Mouse (Mus musculus): ENCODE results near the gene Gtf2ird2. TPM values are rescaled to one million over a fixed set of nuclear protein-coding genes. Genes with fewer than 3 reads are reported as not detected.

The Gtf2ird2 gene
- total RNA-seq (2014; rRNA removed) (17.3 and 27.0 TPM in 2 replicates), polyA plus RNA-seq (2015; fragmentation: Nextera tagmentation; extraction: Ambion mirVana) (14.7 and 15.5 TPM in 2 replicates)

- peak; percentile 43 for TF ChIP-seq CTCF (IDR thresholded peaks at IDR 0.05)
- peak within 1 kb of the TSS; percentile 75 for H3K4me3 ChIP-seq (ENCODE audit: low read depth, low read length)
- 0% methylated on average over 87 of the region's 92 CpGs for WGBS
- H3K9me3 ChIP-seq (ENCODE audit: low read length), result no peaks in the 10 kb centered on the region
- H3K36me3 ChIP-seq (ENCODE audit: insufficient read depth, low read length), result no peaks in the 10 kb centered on the region
- peak within 1 kb of the TSS; percentile 95 for H3K27ac ChIP-seq (ENCODE audit: low read depth, low read length)
- 0 out of 2 replicates have a peak, but pooled peaks cover 4% of the 10 kb centered on the region for H3K4me1 ChIP-seq (ENCODE audit: insufficient read depth, low read length)
- H3K27me3 ChIP-seq (ENCODE audit: insufficient read depth, low read length), result no peaks in the 10 kb centered on the region
- H3K9ac ChIP-seq (replicated peaks; ENCODE audit: low read length, poor library complexity, severe bottlenecking), result peak within 1 kb of the TSS; percentile 83
- H3K4me2 ChIP-seq (ENCODE audit: low read depth, low read length, poor library complexity, severe bottlenecking), result peak within 1 kb of the TSS; percentile 57
- ATAC-seq (ENCODE audit: low FRiP score), result peak; percentile 94
- DNase-seq (ENCODE audit: low spot score), result peak; percentile 99
Measured at GRCm38 (mm10) chr5:134183880-134184808, at the start of gene Gtf2ird2. TSS of gene Gtf2ird2 (plus strand) at chr5:134184019.

GRCm38 (mm10) chr5:134136022-134136421 is 47.8 kb upstream of the Gtf2ird2 start:
- Histone ChIP-seq H3K9ac (replicated peaks; ENCODE audit: low read length, poor library complexity, severe bottlenecking) (no peak overlapping the region), H3K4me3 (ENCODE audit: low read depth, low read length) (no peak overlapping the region), H3K4me2 (ENCODE audit: low read depth, low read length, poor library complexity, severe bottlenecking) (no peak overlapping the region), H3K27ac (ENCODE audit: low read depth, low read length) (no peak overlapping the region), H3K4me1 (ENCODE audit: insufficient read depth, low read length) (no peaks in the 10 kb centered on the region), H3K9me3 (ENCODE audit: low read length) (no peaks in the 10 kb centered on the region), H3K36me3 (ENCODE audit: insufficient read depth, low read length) (peaks cover 61% of the 10 kb centered on the region), H3K27me3 (ENCODE audit: insufficient read depth, low read length) (no peaks in the 10 kb centered on the region)
- no peak for ATAC-seq (ENCODE audit: low FRiP score)
- TF ChIP-seq CTCF (IDR thresholded peaks at IDR 0.05), result no peak
- WGBS, result 95% methylated on average over 12 of the region's 12 CpGs
- DNase-seq (ENCODE audit: low spot score), result no peak

- no peak overlapping the region for H3K4me3 ChIP-seq (ENCODE audit: low read depth, low read length)
- 80% methylated on average over 5 of the region's 5 CpGs for WGBS
- H3K4me2 ChIP-seq (ENCODE audit: low read depth, low read length, poor library complexity, severe bottlenecking), result no peak overlapping the region
- no peak for TF ChIP-seq CTCF (IDR thresholded peaks at IDR 0.05)
- H3K4me1 ChIP-seq (ENCODE audit: insufficient read depth, low read length), result no peaks in the 10 kb centered on the region
- ATAC-seq (ENCODE audit: low FRiP score) (no peak), DNase-seq (ENCODE audit: low spot score) (no peak)
- no peaks in the 10 kb centered on the region for H3K27me3 ChIP-seq (ENCODE audit: insufficient read depth, low read length)
- H3K9me3 ChIP-seq (ENCODE audit: low read length), result no peaks in the 10 kb centered on the region
- peaks cover 70% of the 10 kb centered on the region for H3K36me3 ChIP-seq (ENCODE audit: insufficient read depth, low read length)
- no peak overlapping the region for H3K9ac ChIP-seq (replicated peaks; ENCODE audit: low read length, poor library complexity, severe bottlenecking)
- no peak overlapping the region for H3K27ac ChIP-seq (ENCODE audit: low read depth, low read length)
Measured at GRCm38 (mm10) chr5:134137933-134138332, 45.9 kb upstream of the Gtf2ird2 start.

DNA sequence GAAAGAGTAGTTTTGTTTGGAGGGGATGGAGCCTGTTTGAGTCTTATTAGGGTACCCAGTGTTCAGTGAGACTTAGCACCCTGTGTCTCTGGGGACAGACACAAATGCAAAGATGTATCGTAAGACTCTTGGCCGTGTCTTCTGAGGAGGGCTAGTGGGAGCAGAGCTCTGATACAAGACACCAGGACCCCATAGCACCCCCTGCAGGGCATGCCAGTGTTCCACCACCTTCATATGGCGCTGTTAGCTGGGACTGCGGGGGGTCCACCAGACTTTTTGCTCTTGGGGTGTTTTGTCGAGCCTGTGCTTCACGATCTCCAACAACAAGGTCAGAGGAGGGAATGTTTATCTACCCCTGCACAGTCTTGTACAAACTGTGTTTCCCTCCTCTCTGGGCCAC is 44.4 kb upstream of the Gtf2ird2 start:
- H3K36me3 ChIP-seq (ENCODE audit: insufficient read depth, low read length), result peaks cover 65% of the 10 kb centered on the region
- H3K4me2 ChIP-seq (ENCODE audit: low read depth, low read length, poor library complexity, severe bottlenecking), result no peak overlapping the region
- no peaks in the 10 kb centered on the region for H3K27me3 ChIP-seq (ENCODE audit: insufficient read depth, low read length)
- no peak overlapping the region for H3K9ac ChIP-seq (replicated peaks; ENCODE audit: low read length, poor library complexity, severe bottlenecking)
- H3K27ac ChIP-seq (ENCODE audit: low read depth, low read length), result no peak overlapping the region
- no peaks in the 10 kb centered on the region for H3K4me1 ChIP-seq (ENCODE audit: insufficient read depth, low read length)
- ATAC-seq (ENCODE audit: low FRiP score) (no peak), DNase-seq (ENCODE audit: low spot score) (no peak)
- H3K9me3 ChIP-seq (ENCODE audit: low read length), result no peaks in the 10 kb centered on the region
- no peak overlapping the region for H3K4me3 ChIP-seq (ENCODE audit: low read depth, low read length)
- 85% methylated on average over 6 of the region's 6 CpGs for WGBS
- TF ChIP-seq CTCF (IDR thresholded peaks at IDR 0.05), result peak; percentile 17; the same call in 1 of the 2 replicates

- Histone ChIP-seq H3K4me2 (ENCODE audit: low read depth, low read length, poor library complexity, severe bottlenecking) (no peak overlapping the region), H3K9ac (replicated peaks; ENCODE audit: low read length, poor library complexity, severe bottlenecking) (no peak overlapping the region), H3K27ac (ENCODE audit: low read depth, low read length) (no peak overlapping the region), H3K36me3 (ENCODE audit: insufficient read depth, low read length) (peaks cover 50% of the 10 kb centered on the region), H3K9me3 (ENCODE audit: low read length) (no peaks in the 10 kb centered on the region), H3K4me1 (ENCODE audit: insufficient read depth, low read length) (no peaks in the 10 kb centered on the region), H3K4me3 (ENCODE audit: low read depth, low read length) (no peak overlapping the region), H3K27me3 (ENCODE audit: insufficient read depth, low read length) (no peaks in the 10 kb centered on the region)
- no peak for TF ChIP-seq CTCF (IDR thresholded peaks at IDR 0.05)
- ATAC-seq (ENCODE audit: low FRiP score) (no peak), DNase-seq (ENCODE audit: low spot score) (no peak)
- 77% methylated on average over 7 of the region's 7 CpGs for WGBS
Measured at GRCm38 (mm10) chr5:134141236-134141635, 42.6 kb upstream of the Gtf2ird2 start.

DNA sequence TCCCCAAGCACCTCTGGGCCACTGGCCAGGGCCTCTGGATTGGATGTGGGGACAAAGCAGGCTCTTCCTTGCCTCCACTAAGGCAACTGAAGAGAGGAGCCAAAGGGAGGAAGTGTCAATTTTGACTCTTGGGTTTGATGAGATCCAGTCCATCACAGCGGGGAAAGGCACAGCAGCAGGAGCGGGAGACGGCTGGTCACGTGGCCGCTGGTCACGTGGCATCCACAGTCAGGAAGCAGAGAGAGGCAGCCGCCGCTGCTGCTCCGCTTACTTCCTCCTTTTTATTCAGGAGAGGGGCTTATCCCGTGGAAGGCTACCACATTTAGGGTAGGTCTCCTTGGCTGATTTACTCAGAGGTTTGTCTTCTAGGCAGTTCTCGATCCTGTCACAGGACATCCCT is 41.4 kb upstream of the Gtf2ird2 start:
- no peaks in the 10 kb centered on the region for H3K9me3 ChIP-seq (ENCODE audit: low read length)
- H3K4me3 ChIP-seq (ENCODE audit: low read depth, low read length), result no peak overlapping the region
- no peaks in the 10 kb centered on the region for H3K4me1 ChIP-seq (ENCODE audit: insufficient read depth, low read length)
- no peak overlapping the region for H3K27ac ChIP-seq (ENCODE audit: low read depth, low read length)
- TF ChIP-seq CTCF (IDR thresholded peaks at IDR 0.05), result no peak
- H3K27me3 ChIP-seq (ENCODE audit: insufficient read depth, low read length), result no peaks in the 10 kb centered on the region
- no peak overlapping the region for H3K4me2 ChIP-seq (ENCODE audit: low read depth, low read length, poor library complexity, severe bottlenecking)
- ATAC-seq (ENCODE audit: low FRiP score), result no peak
- H3K9ac ChIP-seq (replicated peaks; ENCODE audit: low read length, poor library complexity, severe bottlenecking), result no peak overlapping the region
- H3K36me3 ChIP-seq (ENCODE audit: insufficient read depth, low read length), result peaks cover 38% of the 10 kb centered on the region
- WGBS, result 90% methylated on average over 11 of the region's 11 CpGs
- DNase-seq (ENCODE audit: low spot score), result no peak
